Mouse (Mus musculus): ENCODE measurements at regions not wholly inside any gene's neighbourhood (a gene's known extent, or its start where the extent isn't known, plus 50 kb on each side); places are given as distances from the start of the nearest gene placed in this dataset.

DNA sequence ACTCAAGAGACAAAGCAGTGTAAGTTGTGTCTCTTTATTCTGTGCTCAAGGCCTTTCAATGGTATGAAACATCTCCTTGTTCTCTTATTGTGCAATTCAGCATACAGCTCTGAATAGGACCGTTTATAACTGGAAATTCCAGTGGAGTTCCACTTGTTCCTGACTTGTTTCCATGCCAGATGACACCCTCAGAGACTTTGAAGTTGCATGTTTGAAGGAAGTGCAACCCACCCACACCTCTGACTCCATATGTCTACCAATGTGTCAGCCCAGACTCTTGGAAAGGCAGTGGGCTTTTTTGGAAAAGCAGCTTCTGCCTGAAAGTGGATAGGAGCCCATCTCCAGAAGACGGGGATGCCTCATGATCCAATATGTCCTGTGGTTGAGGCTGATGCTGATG, 288.1 kb downstream of the Osr1 start:
- WGBS, result 79% methylated on average over 2 of the region's 2 CpGs
- H3K27me3 ChIP-seq, result no peaks in the 10 kb centered on the region
- no peak for ATAC-seq (ENCODE audit: low FRiP score)

GRCm38 (mm10) chr12:9862301-9862700, 292.4 kb downstream of the Osr1 start:
- Histone ChIP-seq H3K36me3 (replicated peaks) (no peaks in the 10 kb centered on the region), H3K4me3 (replicated peaks) (no peak overlapping the region), H3K9ac (no peak overlapping the region), H3K4me2 (no peak overlapping the region), H3K27ac (no peak overlapping the region), H3K9me3 (no peaks in the 10 kb centered on the region), H3K4me1 (no peaks in the 10 kb centered on the region), H3K27me3 (no peaks in the 10 kb centered on the region)
- no peak for ATAC-seq (ENCODE audit: low FRiP score)
- 89% methylated on average over 1 of the region's 1 CpGs for WGBS

More for the DNA sequence above, 288.1 kb downstream of the Osr1 start:
- Histone ChIP-seq H3K27ac (no peak overlapping the region), H3K4me1 (no peaks in the 10 kb centered on the region), H3K4me2 (no peak overlapping the region), H3K4me3 (replicated peaks) (no peak overlapping the region), H3K9me3 (no peaks in the 10 kb centered on the region), H3K36me3 (replicated peaks) (no peaks in the 10 kb centered on the region), H3K9ac (no peak overlapping the region)

DNA sequence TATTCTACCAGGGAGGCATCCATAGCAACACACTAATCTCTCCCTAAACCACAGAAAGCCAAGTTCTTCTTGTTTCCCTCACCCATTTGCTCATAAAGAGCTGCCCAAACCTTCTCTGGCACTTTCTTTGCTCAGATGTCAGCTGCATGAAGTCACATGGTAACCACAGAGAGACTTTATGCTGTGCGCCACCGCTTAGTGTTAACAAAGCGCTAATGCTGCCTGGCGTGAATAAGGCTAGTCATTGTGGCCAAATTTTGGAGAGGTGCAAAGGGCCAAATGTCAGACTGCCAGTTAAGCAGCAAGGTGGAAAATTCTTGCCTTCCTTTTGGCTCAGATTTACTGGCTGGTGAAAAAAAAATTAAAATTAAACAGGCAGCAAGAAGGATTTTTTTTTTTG, 302.3 kb downstream of the Osr1 start:
- Histone ChIP-seq H3K4me2 (no peak overlapping the region), H3K4me3 (replicated peaks) (no peak overlapping the region), H3K27me3 (no peaks in the 10 kb centered on the region), H3K36me3 (replicated peaks) (no peaks in the 10 kb centered on the region), H3K9ac (no peak overlapping the region), H3K4me1 (no peaks in the 10 kb centered on the region), H3K9me3 (no peaks in the 10 kb centered on the region), H3K27ac (no peak overlapping the region)
- no peak for ATAC-seq (ENCODE audit: low FRiP score)
- 87% methylated on average over 4 of the region's 4 CpGs for WGBS

- ATAC-seq (ENCODE audit: low FRiP score), result no peak
- Histone ChIP-seq H3K27ac (no peak overlapping the region), H3K9ac (no peak overlapping the region), H3K36me3 (replicated peaks) (no peaks in the 10 kb centered on the region), H3K4me1 (no peaks in the 10 kb centered on the region), H3K9me3 (no peaks in the 10 kb centered on the region), H3K4me2 (no peak overlapping the region), H3K4me3 (replicated peaks) (no peak overlapping the region), H3K27me3 (no peaks in the 10 kb centered on the region)
- 96% methylated on average over 1 of the region's 1 CpGs for WGBS
These were observed 303.3 kb downstream of the Osr1 start for GRCm38 (mm10) chr12:9873214-9873613.

DNA sequence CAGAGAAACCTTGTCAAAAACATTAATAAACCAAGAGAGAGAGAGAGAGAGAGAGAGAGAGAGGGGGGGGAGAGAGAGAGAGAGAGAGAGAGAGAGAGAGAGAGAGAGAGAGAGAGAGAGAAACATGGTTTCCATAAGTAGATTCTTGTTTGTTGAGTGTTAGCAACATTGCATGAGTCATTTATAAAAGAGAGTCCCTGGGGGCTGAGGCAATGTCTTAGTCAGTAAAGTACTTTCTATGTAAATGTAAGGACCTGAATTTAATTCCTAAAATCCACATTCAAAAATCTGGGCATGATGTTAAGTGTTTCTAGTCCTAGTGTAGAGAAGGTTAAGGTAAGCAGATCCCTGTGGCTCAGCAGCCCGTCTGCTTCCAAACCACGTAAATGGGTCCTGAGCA, 304.9 kb downstream of the Osr1 start:
- ATAC-seq (ENCODE audit: low FRiP score), result no peak

GRCm38 (mm10) chr12:9881953-9882623, 312.2 kb downstream of the Osr1 start:
- H3K9ac ChIP-seq, result no peak overlapping the region
- no peaks in the 10 kb centered on the region for H3K4me1 ChIP-seq
- H3K4me3 ChIP-seq (replicated peaks), result no peak overlapping the region
- H3K36me3 ChIP-seq (replicated peaks), result no peaks in the 10 kb centered on the region
- no peak overlapping the region for H3K4me2 ChIP-seq
- WGBS, result 92% methylated on average over 2 of the region's 2 CpGs
- no peak for ATAC-seq (ENCODE audit: low FRiP score)
- no peaks in the 10 kb centered on the region for H3K9me3 ChIP-seq
- H3K27ac ChIP-seq, result no peak overlapping the region
- H3K27me3 ChIP-seq, result no peaks in the 10 kb centered on the region

More for the DNA sequence above, 304.9 kb downstream of the Osr1 start:
- WGBS, result 96% methylated on average over 2 of the region's 2 CpGs
- H3K27me3 ChIP-seq, result no peaks in the 10 kb centered on the region
- no peak overlapping the region for H3K4me2 ChIP-seq
- H3K9me3 ChIP-seq, result no peaks in the 10 kb centered on the region
- H3K4me3 ChIP-seq (replicated peaks), result no peak overlapping the region
- H3K4me1 ChIP-seq, result no peaks in the 10 kb centered on the region
- no peaks in the 10 kb centered on the region for H3K36me3 ChIP-seq (replicated peaks)
- no peak overlapping the region for H3K27ac ChIP-seq
- no peak overlapping the region for H3K9ac ChIP-seq

- ATAC-seq (ENCODE audit: low FRiP score), result no peak
- H3K27ac ChIP-seq, result no peak overlapping the region
- H3K9me3 ChIP-seq, result no peaks in the 10 kb centered on the region
- H3K36me3 ChIP-seq (replicated peaks), result no peaks in the 10 kb centered on the region
- no peak overlapping the region for H3K4me3 ChIP-seq (replicated peaks)
- H3K4me1 ChIP-seq, result no peaks in the 10 kb centered on the region
- no peak overlapping the region for H3K9ac ChIP-seq
- WGBS, result 57% methylated on average over 1 of the region's 1 CpGs
- no peak overlapping the region for H3K4me2 ChIP-seq
- no peaks in the 10 kb centered on the region for H3K27me3 ChIP-seq
These were observed 313.3 kb downstream of the Osr1 start for GRCm38 (mm10) chr12:9883037-9883730.

DNA sequence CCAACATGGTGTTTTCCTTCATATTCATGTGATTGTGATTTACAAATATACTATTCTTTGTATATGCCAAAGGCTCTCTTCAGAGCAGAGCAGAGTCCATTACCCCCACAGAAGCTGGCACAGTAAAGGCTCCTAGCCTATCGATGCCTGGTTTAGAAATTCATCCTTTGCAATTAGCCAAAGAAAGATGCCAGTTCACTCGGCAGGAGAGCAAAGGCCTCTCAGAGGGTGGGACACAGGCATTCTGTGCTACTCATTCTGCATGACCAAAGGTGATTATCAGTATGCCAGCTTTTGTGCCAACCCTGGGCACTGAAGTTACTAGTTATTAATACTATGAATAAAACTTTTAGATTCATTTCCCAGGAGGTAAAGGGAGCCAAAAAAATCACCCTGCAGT, 324.6 kb downstream of the Osr1 start:
- Histone ChIP-seq H3K9me3 (no peaks in the 10 kb centered on the region), H3K27ac (no peak overlapping the region), H3K4me2 (no peak overlapping the region), H3K4me1 (no peaks in the 10 kb centered on the region), H3K27me3 (no peaks in the 10 kb centered on the region), H3K4me3 (replicated peaks) (no peak overlapping the region), H3K9ac (no peak overlapping the region), H3K36me3 (replicated peaks) (no peaks in the 10 kb centered on the region)
- no peak for ATAC-seq (ENCODE audit: low FRiP score)
- 77% methylated on average over 2 of the region's 2 CpGs for WGBS

DNA sequence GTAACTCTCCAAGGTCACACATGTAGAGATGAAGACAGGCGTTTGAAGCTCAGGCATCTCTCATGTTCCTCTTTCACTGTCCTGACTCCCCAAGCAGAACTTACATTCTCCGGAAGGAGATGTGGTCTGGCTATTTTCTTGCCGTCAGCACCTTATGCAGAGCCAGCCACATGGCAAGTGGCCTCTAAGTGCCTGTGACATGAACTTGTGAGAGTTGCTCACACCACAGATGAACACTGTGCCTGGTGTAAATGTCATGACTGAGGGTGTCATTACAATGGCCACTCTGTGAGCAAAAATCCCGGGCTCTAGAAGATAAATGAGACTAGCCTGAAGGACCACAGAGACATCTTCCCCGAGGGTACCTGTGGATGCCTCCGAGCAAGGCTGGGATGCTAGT, 328.1 kb downstream of the Osr1 start:
- Histone ChIP-seq H3K9ac (no peak overlapping the region), H3K4me2 (no peak overlapping the region), H3K4me1 (no peaks in the 10 kb centered on the region), H3K27me3 (no peaks in the 10 kb centered on the region), H3K36me3 (replicated peaks) (no peaks in the 10 kb centered on the region), H3K4me3 (replicated peaks) (no peak overlapping the region), H3K9me3 (no peaks in the 10 kb centered on the region), H3K27ac (no peak overlapping the region)
- WGBS, result 86% methylated on average over 6 of the region's 6 CpGs
- no peak for ATAC-seq (ENCODE audit: low FRiP score)

- Histone ChIP-seq H3K9me3 (no peaks in the 10 kb centered on the region), H3K36me3 (replicated peaks) (no peaks in the 10 kb centered on the region), H3K4me3 (replicated peaks) (no peak overlapping the region), H3K4me1 (no peaks in the 10 kb centered on the region), H3K9ac (no peak overlapping the region), H3K27me3 (no peaks in the 10 kb centered on the region), H3K4me2 (no peak overlapping the region), H3K27ac (no peak overlapping the region)
- ATAC-seq (ENCODE audit: low FRiP score), result no peak
- WGBS, result 72% methylated on average over 3 of the region's 3 CpGs
These were observed 328.5 kb downstream of the Osr1 start for GRCm38 (mm10) chr12:9898420-9898819.

GRCm38 (mm10) chr12:9901948-9902347, 332.0 kb downstream of the Osr1 start:
- H3K4me2 ChIP-seq, result no peak overlapping the region
- H3K9ac ChIP-seq, result no peak overlapping the region
- H3K27ac ChIP-seq, result no peak overlapping the region
- WGBS, result 76% methylated on average over 2 of the region's 2 CpGs
- no peaks in the 10 kb centered on the region for H3K4me1 ChIP-seq
- H3K36me3 ChIP-seq (replicated peaks), result no peaks in the 10 kb centered on the region
- no peak overlapping the region for H3K4me3 ChIP-seq (replicated peaks)
- no peaks in the 10 kb centered on the region for H3K27me3 ChIP-seq
- no peaks in the 10 kb centered on the region for H3K9me3 ChIP-seq
- no peak for ATAC-seq (ENCODE audit: low FRiP score)

GRCm38 (mm10) chr12:9903702-9904231, 333.9 kb downstream of the Osr1 start:
- no peak overlapping the region for H3K4me2 ChIP-seq
- H3K9me3 ChIP-seq, result no peaks in the 10 kb centered on the region
- H3K4me3 ChIP-seq (replicated peaks), result no peak overlapping the region
- no peak overlapping the region for H3K9ac ChIP-seq
- no peak overlapping the region for H3K27ac ChIP-seq
- no peak for ATAC-seq (ENCODE audit: low FRiP score)
- 64% methylated on average over 2 of the region's 2 CpGs for WGBS
- no peaks in the 10 kb centered on the region for H3K36me3 ChIP-seq (replicated peaks)
- H3K27me3 ChIP-seq, result no peaks in the 10 kb centered on the region
- no peaks in the 10 kb centered on the region for H3K4me1 ChIP-seq

GRCm38 (mm10) chr12:9912333-9912732, 342.4 kb downstream of the Osr1 start:
- no peaks in the 10 kb centered on the region for H3K4me1 ChIP-seq
- no peak overlapping the region for H3K4me2 ChIP-seq
- H3K27me3 ChIP-seq, result no peaks in the 10 kb centered on the region
- H3K4me3 ChIP-seq (replicated peaks), result no peak overlapping the region
- ATAC-seq (ENCODE audit: low FRiP score), result no peak
- H3K36me3 ChIP-seq (replicated peaks), result no peaks in the 10 kb centered on the region
- H3K9me3 ChIP-seq, result 0 out of 2 replicates have a peak, but pooled peaks cover 4% of the 10 kb centered on the region
- no peak overlapping the region for H3K9ac ChIP-seq
- H3K27ac ChIP-seq, result no peak overlapping the region

All from forebrain, embryonic 12.5 days (tissue).